Mouse (Mus musculus): ENCODE measurements around the gene Ralb.

Ralb gene

GRCm38 (mm10) chr1:119446753-119447283 is 57.8 kb downstream of the Ralb start:
- no peak for DNase-seq (ENCODE audit: low spot score)

GRCm38 (mm10) chr1:119443591-119444350 is 60.8 kb downstream of the Ralb start:
- DNase-seq (ENCODE audit: low spot score) = no peak

GRCm38 (mm10) chr1:119442901-119443300 is 61.7 kb downstream of the Ralb start:
- no peak for DNase-seq (ENCODE audit: low spot score)

GRCm38 (mm10) chr1:119438105-119438637 is 66.4 kb downstream of the Ralb start:
- DNase-seq (ENCODE audit: low spot score) = no peak

- DNase-seq (ENCODE audit: low spot score) = no peak
Observed at GRCm38 (mm10) chr1:119437401-119437800, 67.2 kb downstream of the Ralb start.

- no peak for DNase-seq (ENCODE audit: low spot score)
Observed at GRCm38 (mm10) chr1:119424141-119424860, 80.3 kb downstream of the Ralb start.

- DNase-seq (ENCODE audit: low spot score) = no peak
Observed at GRCm38 (mm10) chr1:119423510-119423909, 81.1 kb downstream of the Ralb start.

GRCm38 (mm10) chr1:119422460-119423015 is 82.1 kb downstream of the Ralb start:
- no peak for DNase-seq (ENCODE audit: low spot score)

GRCm38 (mm10) chr1:119421576-119422421 is 82.8 kb downstream of the Ralb start, which contains the start of gene Inhbb:
TSS of gene Inhbb (minus strand) at chr1:119422248.
- DNase-seq (ENCODE audit: low spot score) = no peak

- DNase-seq (ENCODE audit: low spot score) = no peak
Observed at GRCm38 (mm10) chr1:119420984-119421575, 83.5 kb downstream of the Ralb start.

Measured in urinary bladder, postnatal 10 days (tissue).